Mouse (Mus musculus): ENCODE measurements around the gene Pigk.

Pigk gene

DNA sequence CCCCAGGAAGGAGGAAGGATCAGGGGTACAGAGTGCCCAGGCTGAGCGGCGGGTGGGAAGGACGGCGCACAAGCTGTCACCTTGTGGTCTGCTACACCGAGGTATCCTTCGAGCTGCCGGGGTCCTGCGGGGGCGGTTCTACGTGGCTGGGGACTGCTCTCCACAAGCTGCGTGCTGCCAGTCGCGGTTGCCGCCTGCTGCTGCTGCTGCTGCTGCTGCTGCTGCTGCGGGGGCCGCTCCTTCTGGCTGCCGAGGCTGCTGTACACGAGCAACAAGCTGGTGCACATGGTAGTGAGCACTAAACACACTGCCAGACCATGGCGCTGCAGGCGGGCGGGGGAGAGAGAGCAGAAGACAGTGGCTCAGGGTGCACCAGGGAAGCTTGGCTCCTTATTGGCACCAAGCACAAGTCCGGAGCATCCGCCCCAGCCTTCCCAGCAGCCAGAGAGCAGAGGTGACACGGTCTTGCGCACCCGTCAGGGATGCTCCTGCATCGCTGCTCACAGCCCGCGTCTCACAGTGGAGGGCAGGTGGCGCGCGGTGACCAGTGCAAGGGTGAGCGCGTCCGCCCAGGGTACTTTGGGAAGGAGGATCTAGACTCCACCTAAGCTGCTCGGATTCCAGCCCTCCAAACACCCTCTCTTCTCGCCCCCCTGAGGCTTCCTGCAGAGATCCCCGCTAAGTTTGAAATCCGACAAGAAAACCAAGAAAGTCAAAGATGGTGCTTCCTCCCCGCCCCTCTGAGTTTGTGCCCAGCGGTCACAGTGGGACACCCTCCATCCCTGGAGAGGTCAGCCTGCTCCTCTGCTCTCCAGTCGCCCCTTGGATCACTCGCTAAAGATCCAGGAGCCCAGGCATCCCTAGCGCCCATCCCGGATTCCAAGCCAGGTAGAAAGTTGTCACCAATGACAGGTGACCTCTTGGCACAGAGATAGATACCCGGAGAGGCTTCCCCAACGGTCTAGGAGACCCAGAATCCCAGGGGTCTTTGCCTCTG is 267.4 kb downstream of the Pigk start:
- peak in 1 of 2 experiments; percentile 31 for DNase-seq (ENCODE audit: low spot score in 2 of 2)

DNA sequence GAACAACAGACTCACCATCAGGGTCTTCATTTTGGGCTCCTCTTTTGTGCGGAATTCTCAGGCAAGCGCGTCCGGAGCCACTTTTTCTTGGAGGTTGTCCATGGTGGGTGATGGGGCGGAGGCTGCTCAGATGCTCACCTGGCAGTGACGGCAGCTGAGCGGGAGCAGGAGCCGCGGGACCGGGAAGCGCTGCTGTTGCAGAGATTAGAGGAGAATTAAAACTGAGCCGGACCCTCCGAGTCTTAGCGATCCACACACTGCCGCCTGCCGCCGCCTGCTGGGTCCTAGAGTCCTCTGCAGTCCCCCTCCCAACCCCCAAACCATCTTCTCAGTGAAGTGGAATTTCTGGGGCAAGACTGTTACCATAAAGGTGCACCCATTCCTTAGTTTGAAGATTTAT is 268.1 kb downstream of the Pigk start, which contains the start of gene St6galnac5:
TSS of gene St6galnac5 (minus strand) at position 259 of the 400 bp plus-strand sequence.
- peak in 1 of 2 experiments; percentile 50 for DNase-seq (ENCODE audit: low spot score in 2 of 2)

DNA sequence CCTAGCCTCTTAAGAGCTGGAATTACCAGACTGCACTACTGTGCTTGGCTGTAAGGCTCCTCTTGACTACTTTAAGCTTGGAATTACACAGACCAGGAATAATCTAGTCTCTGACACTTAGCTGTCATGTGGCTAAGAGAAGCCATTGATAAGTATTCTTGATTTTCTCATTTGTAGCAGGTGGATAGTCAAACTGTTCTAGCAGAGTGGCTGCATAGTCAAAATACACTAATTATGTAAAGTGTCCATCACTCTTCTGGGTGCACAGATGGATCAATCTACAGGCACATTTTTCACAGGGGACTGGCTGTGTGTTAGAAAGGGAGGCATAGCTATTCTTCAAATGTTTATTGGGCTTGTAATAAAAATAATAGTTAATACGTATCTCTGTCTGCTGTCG is 276.9 kb downstream of the Pigk start:
- no peak for DNase-seq (ENCODE audit: low spot score in 2 of 2)

DNA sequence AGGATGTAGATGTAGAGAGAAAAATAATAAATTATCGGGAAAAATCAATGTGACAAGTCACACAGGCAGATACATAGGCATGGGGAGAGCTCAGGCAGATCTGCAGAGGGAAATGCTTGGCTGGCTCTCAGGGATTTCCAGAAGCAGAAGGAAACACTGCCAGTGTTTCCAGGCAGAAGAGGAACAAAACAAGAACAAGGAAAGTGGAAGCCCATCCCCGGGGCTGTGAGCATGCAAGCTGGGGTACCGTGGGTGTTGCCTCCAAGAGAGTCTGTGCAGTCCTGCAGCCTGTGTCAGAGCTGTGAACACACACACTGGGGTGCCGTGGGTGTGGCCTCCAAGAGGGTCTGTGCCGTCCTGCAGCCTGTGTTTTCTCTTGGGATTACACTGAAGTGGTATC is 279.7 kb downstream of the Pigk start:
- DNase-seq (ENCODE audit: low spot score in 2 of 2), result no peak

DNA sequence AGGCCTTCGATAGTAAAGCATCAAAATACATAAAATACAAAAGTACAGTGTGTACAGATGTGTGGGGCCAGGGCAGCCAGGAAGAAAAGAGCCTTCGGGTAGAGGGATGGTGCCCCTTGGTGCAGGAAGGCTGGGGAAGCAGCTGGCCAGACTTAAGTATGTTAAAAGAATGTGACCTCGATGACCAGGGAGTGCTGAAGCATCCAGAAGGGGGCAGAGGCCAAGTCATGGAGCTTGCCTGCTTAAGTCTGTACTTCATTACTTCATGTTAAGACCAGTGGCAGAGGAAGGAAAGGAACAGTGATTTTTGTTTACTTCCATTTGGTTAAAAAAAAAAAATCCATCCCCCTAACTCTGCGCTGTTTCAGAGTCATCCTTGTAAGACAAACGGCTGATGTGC is 284.2 kb downstream of the Pigk start:
- no peak for DNase-seq (ENCODE audit: low spot score in 2 of 2)

DNA sequence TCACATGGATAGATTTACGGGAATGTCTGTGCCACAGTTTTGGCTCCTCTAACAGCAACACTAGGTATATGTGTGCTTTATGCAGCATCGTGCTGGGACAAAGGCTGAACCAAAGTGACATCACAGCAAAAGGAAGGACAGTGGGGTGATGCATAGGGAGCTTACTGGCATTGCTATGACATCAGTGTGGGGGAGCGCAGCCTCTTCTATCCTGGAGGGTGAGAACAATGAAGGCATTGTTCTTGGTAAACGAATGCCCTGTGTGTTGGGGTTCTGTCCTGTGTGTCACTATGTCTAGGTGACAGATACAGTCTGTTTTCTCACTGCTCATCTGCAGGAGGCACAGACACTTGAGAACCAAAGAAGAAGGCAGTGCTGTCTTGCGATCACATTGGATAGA is 285.0 kb downstream of the Pigk start:
- no peak for DNase-seq (ENCODE audit: low spot score in 2 of 2)

DNA sequence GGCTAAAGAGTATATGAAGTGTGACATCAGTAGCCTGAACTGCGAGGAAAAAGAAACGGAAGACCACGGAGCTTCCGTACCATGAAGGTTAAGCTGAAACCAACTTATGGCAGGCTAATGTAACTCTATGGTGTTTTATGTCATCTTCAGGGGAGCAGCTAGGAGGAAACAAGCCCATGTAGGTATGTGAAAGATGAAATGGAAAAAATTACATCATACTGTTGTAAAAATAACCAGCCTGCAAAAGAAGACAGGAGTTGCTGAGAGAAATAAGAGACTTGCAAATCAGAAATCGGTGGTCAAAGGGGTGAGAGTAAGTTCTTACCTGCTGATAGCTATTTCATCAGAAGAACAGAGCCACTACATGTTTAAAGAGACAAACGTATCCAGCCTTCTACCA is 293.0 kb downstream of the Pigk start:
- no peak for DNase-seq (ENCODE audit: low spot score in 2 of 2)

DNA sequence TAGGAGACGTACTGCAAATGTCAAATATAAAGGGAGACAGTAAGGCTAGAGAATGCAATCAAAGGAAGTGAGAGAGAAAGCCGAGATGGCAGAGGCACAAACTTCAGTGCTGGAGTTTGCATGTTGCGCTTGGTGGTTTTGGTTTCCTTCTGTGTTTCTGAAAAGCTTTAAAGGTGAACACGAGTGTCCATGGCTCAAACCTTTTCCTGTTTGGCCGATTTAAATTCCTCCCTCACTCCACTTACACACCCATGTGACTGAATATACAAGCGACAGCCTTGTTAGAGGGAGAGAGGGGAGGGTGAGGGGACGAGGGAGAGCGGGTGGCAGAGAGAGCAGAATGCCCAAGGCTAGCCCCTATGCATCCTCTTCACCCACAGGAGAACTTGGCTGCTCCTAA is 302.5 kb downstream of the Pigk start:
- DNase-seq (ENCODE audit: low spot score in 2 of 2), result no peak

DNA sequence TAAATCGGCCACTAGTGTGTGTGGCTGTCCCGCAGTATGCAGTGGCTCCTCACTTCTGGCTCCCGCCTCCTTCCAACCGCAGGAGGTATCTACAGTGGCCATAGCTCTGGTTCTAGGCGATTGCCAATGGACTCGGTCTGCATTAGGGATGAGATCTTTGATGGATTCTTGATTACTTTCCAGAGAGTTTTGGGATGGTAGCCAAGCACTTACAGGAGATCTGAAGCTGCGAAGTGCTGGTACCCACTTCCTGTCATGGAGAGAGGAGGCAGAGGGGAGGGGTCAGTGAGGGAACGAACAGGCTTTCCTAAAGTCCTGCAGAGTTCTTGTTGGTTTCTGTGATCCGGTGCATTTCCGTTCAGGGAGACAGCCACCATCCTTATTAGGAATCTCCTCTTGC is 304.2 kb downstream of the Pigk start:
- peak in 1 of 2 experiments; percentile 44 for DNase-seq (ENCODE audit: low spot score in 2 of 2)

DNA sequence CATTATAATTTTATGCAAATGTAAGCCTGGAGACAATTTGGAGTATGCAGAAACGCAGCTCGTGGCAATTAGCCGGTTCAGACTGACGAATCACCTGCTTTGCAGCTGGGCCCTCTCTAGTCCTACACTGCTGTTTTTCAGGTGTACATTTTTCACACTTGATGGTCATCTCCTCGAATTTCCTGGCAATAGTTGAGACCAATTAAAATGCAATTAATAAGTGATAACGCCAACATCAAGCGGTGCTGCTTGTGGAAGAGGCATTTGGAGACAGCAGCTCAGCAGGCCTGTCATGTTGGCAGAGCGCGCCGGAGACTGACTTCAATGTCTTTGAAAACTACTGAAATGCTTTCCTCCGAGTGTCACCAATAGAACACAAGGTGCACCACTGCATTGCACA is 310.1 kb downstream of the Pigk start:
- no peak for DNase-seq (ENCODE audit: low spot score in 2 of 2)
